Mouse (Mus musculus): ENCODE measurements at regions not wholly inside any gene's neighbourhood (a gene's known extent, or its start where the extent isn't known, plus 50 kb on each side); places are given as distances from the start of the nearest gene placed in this dataset.

GRCm38 (mm10) chr2:64369791-64370190 lies 272.0 kb upstream of the Fign start:
- no peak overlapping the region for H3K9ac ChIP-seq
- WGBS, result 66% methylated on average over 2 of the region's 2 CpGs

DNA sequence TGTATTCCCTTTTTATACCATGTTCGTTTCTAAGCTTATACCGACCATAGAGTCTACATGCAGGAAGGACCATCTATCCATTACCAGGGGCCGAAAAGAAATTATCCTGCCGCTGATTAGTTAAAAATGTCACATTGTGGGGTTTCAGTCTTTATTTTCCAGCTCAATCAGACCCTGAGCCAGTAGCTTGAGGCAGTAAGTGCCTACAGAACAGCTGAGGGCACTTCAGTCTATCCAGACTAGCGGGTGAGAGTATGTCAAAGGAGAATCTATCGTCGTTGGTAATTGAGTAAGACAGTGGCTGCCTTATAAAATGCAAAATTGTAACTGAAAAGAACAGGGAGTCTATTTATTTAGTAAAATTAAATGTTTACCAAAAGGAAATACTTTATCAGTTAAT lies 269.4 kb upstream of the Fign start:
- Histone ChIP-seq H3K9ac (no peak overlapping the region), H3K4me2 (no peak overlapping the region), H3K9me3 (ENCODE audit: low read depth, low read length) (no peaks in the 10 kb centered on the region), H3K4me1 (ENCODE audit: insufficient read depth) (no peaks in the 10 kb centered on the region), H3K27ac (ENCODE audit: low read depth) (no peak overlapping the region), H3K27me3 (ENCODE audit: insufficient read depth, low read length) (no peaks in the 10 kb centered on the region), H3K36me3 (ENCODE audit: insufficient read depth) (no peaks in the 10 kb centered on the region), H3K4me3 (ENCODE audit: low read depth, low read length) (no peak overlapping the region)
- ATAC-seq (ENCODE audit: insufficient read depth), result no peak
- DNase-seq, result no peak
- WGBS, result 86% methylated on average over 7 of the region's 7 CpGs
- no peak for TF ChIP-seq CTCF (IDR thresholded peaks at IDR 0.05; ENCODE audit: low read depth)

More at GRCm38 (mm10) chr2:64369791-64370190, 272.0 kb upstream of the Fign start:
- DNase-seq (no peak), ATAC-seq (ENCODE audit: insufficient read depth) (no peak)
- no peaks in the 10 kb centered on the region for H3K36me3 ChIP-seq (ENCODE audit: insufficient read depth)
- no peaks in the 10 kb centered on the region for H3K9me3 ChIP-seq (ENCODE audit: low read depth, low read length)
- no peak overlapping the region for H3K27ac ChIP-seq (ENCODE audit: low read depth)
- no peak overlapping the region for H3K4me2 ChIP-seq
- H3K4me1 ChIP-seq (ENCODE audit: insufficient read depth), result no peaks in the 10 kb centered on the region
- no peaks in the 10 kb centered on the region for H3K27me3 ChIP-seq (ENCODE audit: insufficient read depth, low read length)
- no peak for TF ChIP-seq CTCF (IDR thresholded peaks at IDR 0.05; ENCODE audit: low read depth)
- no peak overlapping the region for H3K4me3 ChIP-seq (ENCODE audit: low read depth, low read length)

- H3K9me3 ChIP-seq (ENCODE audit: low read depth, low read length), result no peaks in the 10 kb centered on the region
- H3K9ac ChIP-seq, result no peak overlapping the region
- no peak overlapping the region for H3K27ac ChIP-seq (ENCODE audit: low read depth)
- no peaks in the 10 kb centered on the region for H3K36me3 ChIP-seq (ENCODE audit: insufficient read depth)
- DNase-seq (no peak), ATAC-seq (ENCODE audit: insufficient read depth) (no peak)
- H3K4me2 ChIP-seq, result no peak overlapping the region
- no peaks in the 10 kb centered on the region for H3K4me1 ChIP-seq (ENCODE audit: insufficient read depth)
- no peaks in the 10 kb centered on the region for H3K27me3 ChIP-seq (ENCODE audit: insufficient read depth, low read length)
- no peak for TF ChIP-seq CTCF (IDR thresholded peaks at IDR 0.05; ENCODE audit: low read depth)
- WGBS, result 92% methylated on average over 5 of the region's 5 CpGs
- no peak overlapping the region for H3K4me3 ChIP-seq (ENCODE audit: low read depth, low read length)
These were observed 268.7 kb upstream of the Fign start for GRCm38 (mm10) chr2:64366528-64366927.

GRCm38 (mm10) chr2:64356286-64356685 lies 258.4 kb upstream of the Fign start:
- DNase-seq, result no peak

GRCm38 (mm10) chr2:64325499-64325898 lies 227.7 kb upstream of the Fign start:
- Histone ChIP-seq H3K4me3 (ENCODE audit: low read depth, low read length) (no peak overlapping the region), H3K9ac (no peak overlapping the region), H3K36me3 (ENCODE audit: insufficient read depth) (no peaks in the 10 kb centered on the region), H3K9me3 (ENCODE audit: low read depth, low read length) (no peaks in the 10 kb centered on the region), H3K4me1 (ENCODE audit: insufficient read depth) (no peaks in the 10 kb centered on the region), H3K27me3 (ENCODE audit: insufficient read depth, low read length) (no peaks in the 10 kb centered on the region), H3K27ac (ENCODE audit: low read depth) (no peak overlapping the region), H3K4me2 (no peak overlapping the region)
- 52% methylated on average over 2 of the region's 2 CpGs for WGBS
- no peak for TF ChIP-seq CTCF (IDR thresholded peaks at IDR 0.05; ENCODE audit: low read depth)
- DNase-seq (no peak), ATAC-seq (ENCODE audit: insufficient read depth) (no peak)

More at GRCm38 (mm10) chr2:64356286-64356685, 258.4 kb upstream of the Fign start:
- no peak for ATAC-seq (ENCODE audit: insufficient read depth)
- Histone ChIP-seq H3K27me3 (ENCODE audit: insufficient read depth, low read length) (no peaks in the 10 kb centered on the region), H3K36me3 (ENCODE audit: insufficient read depth) (no peaks in the 10 kb centered on the region), H3K9ac (no peak overlapping the region), H3K4me3 (ENCODE audit: low read depth, low read length) (no peak overlapping the region), H3K9me3 (ENCODE audit: low read depth, low read length) (no peaks in the 10 kb centered on the region), H3K4me2 (no peak overlapping the region), H3K4me1 (ENCODE audit: insufficient read depth) (no peaks in the 10 kb centered on the region), H3K27ac (ENCODE audit: low read depth) (no peak overlapping the region)
- 97% methylated on average over 4 of the region's 4 CpGs for WGBS
- TF ChIP-seq CTCF (IDR thresholded peaks at IDR 0.05; ENCODE audit: low read depth), result no peak

Measured in lung, embryonic 14.5 days (tissue).